8 mouse cellular contexts compared by ENCODE assay signal in the genomic region with DNA sequence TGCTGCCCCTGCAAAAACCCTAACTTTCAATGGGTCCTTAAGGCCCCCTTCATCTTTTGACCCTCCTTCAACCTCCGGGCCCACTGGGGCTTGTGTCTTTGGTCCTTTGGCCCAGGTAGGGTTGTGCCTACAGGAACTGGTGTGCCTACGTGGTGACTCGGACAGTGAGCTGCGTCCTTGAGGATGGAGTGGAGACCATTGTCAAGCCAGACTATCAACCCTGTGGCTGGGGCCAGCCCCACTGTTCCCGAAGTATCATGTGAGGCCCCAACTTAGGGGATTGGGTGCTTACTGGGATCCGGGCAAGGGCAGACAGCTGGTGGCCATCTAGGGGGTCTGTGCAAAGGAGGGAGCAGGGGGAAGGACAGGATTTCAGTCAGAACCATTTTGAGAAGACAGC. TPM values are rescaled to one million over a fixed set of nuclear protein-coding genes. Genes with fewer than 3 reads are reported as not detected.
A peak's percentile ranks its signal among the peaks of the same experiment; 100 is the strongest.
DNase-seq lines count a peak whose midpoint lies in the region; ATAC-seq and TF ChIP-seq lines count a peak whose summit lies in the region.

No protein-coding gene starts in this region.

- DNase-seq in gastrocnemius, adult 2 months: no peak
- DNase-seq in gastrocnemius, postnatal 36 days: no peak
- no peak for DNase-seq in Muller cell, postnatal 12 days (ENCODE audit: inconsistent ontology term)
- DNase-seq in adrenal gland, postnatal 10 days: no peak

- 81% methylated on average over 6 of the region's 6 CpGs for WGBS in midbrain, embryonic 12.5 days
- 85% methylated on average over 6 of the region's 6 CpGs for WGBS in midbrain, embryonic 16.5 days
- WGBS in intestine, embryonic 15.5 days: 40% methylated on average over 6 of the region's 6 CpGs
- 85% methylated on average over 6 of the region's 6 CpGs for WGBS in neural tube, embryonic 14.5 days

- H3K4me3 ChIP-seq in gastrocnemius, adult 2 months: peak overlapping the region; percentile 71
- H3K4me3 ChIP-seq in midbrain, embryonic 12.5 days: no peak overlapping the region; the same call in 1 of the 2 replicates
- no peak overlapping the region for H3K4me3 ChIP-seq in midbrain, embryonic 16.5 days (ENCODE audit: low read depth, low read length)
- H3K4me3 ChIP-seq in intestine, embryonic 15.5 days (replicated peaks): peak overlapping the region; percentile 53
- H3K4me3 ChIP-seq in neural tube, embryonic 14.5 days (ENCODE audit: low read depth, low read length): no peak overlapping the region

- peaks cover 35% of the 10 kb centered on the region for H3K4me1 ChIP-seq in midbrain, embryonic 12.5 days
- H3K4me1 ChIP-seq in midbrain, embryonic 16.5 days (ENCODE audit: control insufficient read depth, insufficient read depth, low read length): peaks cover 4% of the 10 kb centered on the region
- H3K4me1 ChIP-seq in intestine, embryonic 15.5 days (replicated peaks): peaks cover 41% of the 10 kb centered on the region
- peaks cover 14% of the 10 kb centered on the region; the same call in 1 of the 2 replicates for H3K4me1 ChIP-seq in neural tube, embryonic 14.5 days (ENCODE audit: control insufficient read depth, insufficient read depth, low read length)

- H3K4me2 ChIP-seq in midbrain, embryonic 12.5 days (replicated peaks): peak overlapping the region; percentile 22
- no peak overlapping the region for H3K4me2 ChIP-seq in midbrain, embryonic 16.5 days (ENCODE audit: low read length)
- peak overlapping the region; percentile 79 for H3K4me2 ChIP-seq in intestine, embryonic 15.5 days (replicated peaks)
- H3K4me2 ChIP-seq in neural tube, embryonic 14.5 days (ENCODE audit: low read depth, low read length): peak overlapping the region; percentile 25; the same call in 1 of the 2 replicates

- intact Hi-C loops in gastrocnemius, adult 2 months (cut with DNase I): loop anchor here (2.0 kb wide), 1 partner anchor 108 kb away; no protein-coding TSS in a partner anchor
- intact Hi-C loops in gastrocnemius, postnatal 36 days (cut with DNase I): loop anchor here (2.0 kb wide), 1 partner anchor 108 kb away; no protein-coding TSS in a partner anchor

- no peaks in the 10 kb centered on the region for H3K9me3 ChIP-seq in midbrain, embryonic 12.5 days
- H3K9me3 ChIP-seq in midbrain, embryonic 16.5 days (replicated peaks; ENCODE audit: control insufficient read depth, low read length, poor library complexity, severe bottlenecking): no peaks in the 10 kb centered on the region
- H3K9me3 ChIP-seq in intestine, embryonic 15.5 days: no peaks in the 10 kb centered on the region
- no peaks in the 10 kb centered on the region for H3K9me3 ChIP-seq in neural tube, embryonic 14.5 days (ENCODE audit: control insufficient read depth, low read length)

- no peak for ATAC-seq in midbrain, embryonic 12.5 days (ENCODE audit: low FRiP score, low read depth)
- ATAC-seq in midbrain, embryonic 16.5 days: no peak
- no peak for ATAC-seq in intestine, embryonic 15.5 days
- ATAC-seq in neural tube, embryonic 14.5 days (ENCODE audit: low read depth): no peak

- H3K27ac ChIP-seq in gastrocnemius, adult 2 months: peak overlapping the region; percentile 86
- H3K27ac ChIP-seq in midbrain, embryonic 12.5 days (replicated peaks): 0 out of 2 replicates have a peak overlapping the region, but pooled peaks have one; percentile 43
- H3K27ac ChIP-seq in midbrain, embryonic 16.5 days (ENCODE audit: low read length): no peak overlapping the region
- H3K27ac ChIP-seq in intestine, embryonic 15.5 days: peak overlapping the region; percentile 96
- H3K27ac ChIP-seq in neural tube, embryonic 14.5 days (ENCODE audit: low read depth, low read length): no peak overlapping the region

- 0 out of 2 replicates have a peak overlapping the region, but pooled peaks have one; percentile 28 for H3K9ac ChIP-seq in midbrain, embryonic 12.5 days (replicated peaks)
- no peak overlapping the region for H3K9ac ChIP-seq in midbrain, embryonic 16.5 days (ENCODE audit: low read depth, low read length)
- peak overlapping the region; percentile 67 for H3K9ac ChIP-seq in intestine, embryonic 15.5 days
- peak overlapping the region; percentile 41; the same call in 1 of the 2 replicates for H3K9ac ChIP-seq in neural tube, embryonic 14.5 days (replicated peaks; ENCODE audit: low read depth, low read length)

- TF ChIP-seq CTCF in gastrocnemius, adult 2 months (IDR thresholded peaks at IDR 0.05): no peak

- 0 out of 2 replicates have a peak, but pooled peaks cover 2% of the 10 kb centered on the region for H3K36me3 ChIP-seq in midbrain, embryonic 12.5 days
- H3K36me3 ChIP-seq in midbrain, embryonic 16.5 days (ENCODE audit: control insufficient read depth, insufficient read depth, low read length): no peaks in the 10 kb centered on the region
- H3K36me3 ChIP-seq in intestine, embryonic 15.5 days: peaks cover 22% of the 10 kb centered on the region
- no peaks in the 10 kb centered on the region for H3K36me3 ChIP-seq in neural tube, embryonic 14.5 days (ENCODE audit: control insufficient read depth, insufficient read depth, low read length)

- H3K27me3 ChIP-seq in midbrain, embryonic 12.5 days: no peaks in the 10 kb centered on the region
- H3K27me3 ChIP-seq in midbrain, embryonic 16.5 days (ENCODE audit: control insufficient read depth, insufficient read depth, low read depth, low read length): no peaks in the 10 kb centered on the region
- H3K27me3 ChIP-seq in intestine, embryonic 15.5 days (replicated peaks): no peaks in the 10 kb centered on the region
- no peaks in the 10 kb centered on the region for H3K27me3 ChIP-seq in neural tube, embryonic 14.5 days (ENCODE audit: control insufficient read depth, insufficient read depth, low read length)

RNA-seq across cellular contexts. Expression of a gene that starts 1.6 kb away (rescaled TPM):
- 1 to 10 TPM; 2.7 to 7.7 TPM for total RNA-seq in gastrocnemius, adult 2 months (2021)
- total RNA-seq in gastrocnemius, postnatal 36 days (2021): 1 to 10 TPM; 4.8 to 7.0 TPM
- polyA plus RNA-seq in midbrain, embryonic 12.5 days (2016; fragmentation: Nextera tagmentation; extraction: Ambion mirVana): 49.8 and 79.9 TPM in 2 replicates
- 11.7 and 12.3 TPM in 2 replicates for polyA plus RNA-seq in midbrain, embryonic 16.5 days (2015; fragmentation: Nextera tagmentation; extraction: Ambion mirVana)
- polyA plus RNA-seq in intestine, embryonic 15.5 days (2015; fragmentation: Nextera tagmentation; extraction: Ambion mirVana): 183 and 190 TPM in 2 replicates
- 3.5 and 22.9 TPM in 2 replicates for polyA plus RNA-seq in neural tube, embryonic 14.5 days (2014; fragmentation: Nextera tagmentation; extraction: Ambion mirVana)
- 10 to 100 TPM; 60.0 to 63.4 TPM for total RNA-seq in adrenal gland, postnatal 10 days (2021)

RNA-seq across cellular contexts. Expression of a gene that starts 6.4 kb away (rescaled TPM):
- 10 to 100 TPM; 29.2 to 30.8 TPM for total RNA-seq in gastrocnemius, adult 2 months (2021)
- 10 to 100 TPM; 27.1 to 30.3 TPM for total RNA-seq in gastrocnemius, postnatal 36 days (2021)
- 5.6 TPM in 2 replicates for polyA plus RNA-seq in midbrain, embryonic 12.5 days (2016; fragmentation: Nextera tagmentation; extraction: Ambion mirVana)
- 9.6 and 9.9 TPM in 2 replicates for polyA plus RNA-seq in midbrain, embryonic 16.5 days (2015; fragmentation: Nextera tagmentation; extraction: Ambion mirVana)
- polyA plus RNA-seq in intestine, embryonic 15.5 days (2015; fragmentation: Nextera tagmentation; extraction: Ambion mirVana): 23.3 and 26.9 TPM in 2 replicates
- 8.3 and 10.4 TPM in 2 replicates for polyA plus RNA-seq in neural tube, embryonic 14.5 days (2014; fragmentation: Nextera tagmentation; extraction: Ambion mirVana)
- total RNA-seq in adrenal gland, postnatal 10 days (2021): 10 to 100 TPM; 64.3 to 89.4 TPM

RNA-seq across cellular contexts. Expression of a gene that starts 7.3 kb away (rescaled TPM):
- 100 to 1,000 TPM; 103 to 121 TPM for total RNA-seq in gastrocnemius, adult 2 months (2021)
- 10 to 100 TPM; 94.1 to 99.6 TPM for total RNA-seq in gastrocnemius, postnatal 36 days (2021)
- polyA plus RNA-seq in midbrain, embryonic 12.5 days (2016; fragmentation: Nextera tagmentation; extraction: Ambion mirVana): 298 and 304 TPM in 2 replicates
- polyA plus RNA-seq in midbrain, embryonic 16.5 days (2015; fragmentation: Nextera tagmentation; extraction: Ambion mirVana): 202 and 215 TPM in 2 replicates
- polyA plus RNA-seq in intestine, embryonic 15.5 days (2015; fragmentation: Nextera tagmentation; extraction: Ambion mirVana): 449 and 476 TPM in 2 replicates
- polyA plus RNA-seq in neural tube, embryonic 14.5 days (2014; fragmentation: Nextera tagmentation; extraction: Ambion mirVana): 234 TPM in 2 replicates
- 100 to 1,000 TPM; 208 to 219 TPM for total RNA-seq in adrenal gland, postnatal 10 days (2021)

RNA-seq across cellular contexts. Expression of a gene that starts 26.4 kb away (rescaled TPM):
- total RNA-seq in gastrocnemius, adult 2 months (2021): 1 to 10 TPM; 1.6 to 2.3 TPM
- 1 to 10 TPM; 1.6 to 3.0 TPM for total RNA-seq in gastrocnemius, postnatal 36 days (2021)
- polyA plus RNA-seq in midbrain, embryonic 12.5 days (2016; fragmentation: Nextera tagmentation; extraction: Ambion mirVana): 30.6 and 32.1 TPM in 2 replicates
- 24.1 and 24.5 TPM in 2 replicates for polyA plus RNA-seq in midbrain, embryonic 16.5 days (2015; fragmentation: Nextera tagmentation; extraction: Ambion mirVana)
- polyA plus RNA-seq in intestine, embryonic 15.5 days (2015; fragmentation: Nextera tagmentation; extraction: Ambion mirVana): 13.9 and 16.4 TPM in 2 replicates
- 27.7 and 29.2 TPM in 2 replicates for polyA plus RNA-seq in neural tube, embryonic 14.5 days (2014; fragmentation: Nextera tagmentation; extraction: Ambion mirVana)
- 10 to 100 TPM; 12.4 to 17.0 TPM for total RNA-seq in adrenal gland, postnatal 10 days (2021)

RNA-seq across cellular contexts. Expression of a gene that starts 30.5 kb away (rescaled TPM):
- 1 to 10 TPM; 2.0 to 2.9 TPM for total RNA-seq in gastrocnemius, adult 2 months (2021)
- total RNA-seq in gastrocnemius, postnatal 36 days (2021): 1 to 10 TPM; 2.5 TPM
- 7.8 and 9.0 TPM in 2 replicates for polyA plus RNA-seq in midbrain, embryonic 12.5 days (2016; fragmentation: Nextera tagmentation; extraction: Ambion mirVana)
- polyA plus RNA-seq in midbrain, embryonic 16.5 days (2015; fragmentation: Nextera tagmentation; extraction: Ambion mirVana): 68.2 and 86.8 TPM in 2 replicates
- polyA plus RNA-seq in intestine, embryonic 15.5 days (2015; fragmentation: Nextera tagmentation; extraction: Ambion mirVana): 36.1 and 42.8 TPM in 2 replicates
- polyA plus RNA-seq in neural tube, embryonic 14.5 days (2014; fragmentation: Nextera tagmentation; extraction: Ambion mirVana): 60.9 and 76.4 TPM in 2 replicates
- 1 to 10 TPM; 2.8 to 5.1 TPM for total RNA-seq in adrenal gland, postnatal 10 days (2021)

Comparison
In these comparisons a context has a peak if more than half of its experiments do, and no peak if none do; other contexts are left out.
1. H3K27ac ChIP-seq: peak in gastrocnemius, adult 2 months (single experiment), midbrain, embryonic 12.5 days (single experiment) and intestine, embryonic 15.5 days (single experiment); none in midbrain, embryonic 16.5 days (single experiment) and neural tube, embryonic 14.5 days (single experiment).
2. H3K4me3 ChIP-seq: peak in gastrocnemius, adult 2 months (single experiment) and intestine, embryonic 15.5 days (single experiment); none in midbrain, embryonic 12.5 days (single experiment), midbrain, embryonic 16.5 days (single experiment) and neural tube, embryonic 14.5 days (single experiment).